Mouse (Mus musculus) forebrain, embryonic 15.5 days (tissue): Measurements from ENCODE around the gene Atf5. TPM values are rescaled to one million over a fixed set of nuclear protein-coding genes. Genes with fewer than 3 reads are reported as not detected.

Experiments used
- ATAC-seq: fragments of 200-750 bp; cut with Nextera tagmentation; replicated peaks from 2 replicates; pipeline ENCODE4 v1.8.0; 2017; ENCODE audit warnings: mild to moderate bottlenecking, moderate TSS enrichment, moderate library complexity
- H3K27ac ChIP-seq: fragments of 300-500 bp; sonication (generic); replicated peaks from 2 replicates; pipeline ENCODE4 v1.5.1; 2015; ENCODE audit warnings: mild to moderate bottlenecking, inconsistent platforms
- H3K27me3 ChIP-seq: fragments of 300-500 bp; sonication (generic); 2 replicates; pipeline ENCODE4 v1.6.1; 2015; ENCODE audit warnings: inconsistent platforms
- H3K36me3 ChIP-seq: fragments of 300-500 bp; sonication (generic); 2 replicates; pipeline ENCODE4 v1.6.1; 2015; ENCODE audit warnings: mild to moderate bottlenecking, inconsistent platforms
- H3K4me1 ChIP-seq: fragments of 300-500 bp; sonication (generic); 2 replicates; pipeline ENCODE4 v1.6.1; 2015; ENCODE audit warnings: inconsistent platforms
- H3K4me2 ChIP-seq: fragments of 300-500 bp; sonication (generic); replicated peaks from 2 replicates; pipeline ENCODE4 v1.6.1; 2015; ENCODE audit warnings: mild to moderate bottlenecking, inconsistent platforms
- H3K4me3 ChIP-seq: fragments of 300-500 bp; sonication (generic); 2 replicates; pipeline ENCODE4 v1.5.1; 2015; ENCODE audit warnings: mild to moderate bottlenecking, inconsistent platforms
- H3K9ac ChIP-seq: fragments of 300-500 bp; sonication (generic); replicated peaks from 2 replicates; pipeline ENCODE4 v1.6.1; 2015; ENCODE audit warnings: mild to moderate bottlenecking, inconsistent platforms
- H3K9me3 ChIP-seq: fragments of 300-500 bp; sonication (generic); 2 replicates; pipeline ENCODE4 v1.6.1; 2016; ENCODE audit warnings: inconsistent platforms
- WGBS: fragments of 180-500 bp; shearing (Covaris S2); methylation state at CpG from one replicate; pipeline ENCODE4 v1.1.7; 2015; ENCODE audit warnings: mixed read lengths; 5-methylcytosine and 5-hydroxymethylcytosine counted together
- microRNA counts: library from miRNA; unstranded; fragments of <30 nt; microRNA quantifications from one replicate; lab custom pipeline; 2016
- microRNA-seq: library from miRNA; unstranded; fragments of <30 nt; microRNA quantifications from one replicate; pipeline ENCODE4, GENCODE M21; 2016
- polyA plus RNA-seq: library from polyadenylated mRNA; unstranded; fragments of >200 nt; fragmentation: Nextera tagmentation; extraction: Ambion mirVana; gene quantifications from 2 replicates; pipeline ENCODE4 v1.2.1, GENCODE M21; 2015

Atf5 gene
- polyA plus RNA-seq, 1 experiment from 2014 or later: 4.6 TPM

DNA sequence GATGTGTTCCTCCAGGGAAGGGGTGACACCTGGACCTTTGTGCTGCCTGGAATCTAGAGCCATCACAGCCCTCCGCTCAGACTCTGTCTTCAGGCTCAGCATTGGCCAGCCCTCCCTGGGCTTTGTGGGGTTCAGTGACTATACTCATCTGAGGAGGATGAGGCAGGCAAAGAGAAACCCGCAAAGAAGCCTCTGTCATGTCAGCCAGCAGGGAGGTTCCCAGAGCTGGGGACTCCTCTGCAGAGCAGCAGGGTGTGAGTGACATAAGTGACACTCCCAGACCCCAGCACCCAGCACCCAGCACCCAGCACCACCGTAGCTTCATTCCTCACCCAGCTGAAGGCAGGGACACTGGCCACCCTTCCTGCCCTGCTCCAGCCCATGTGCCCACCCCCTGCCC lies 26.9 kb downstream of the Atf5 start:
- Histone ChIP-seq H3K36me3 (no peaks in the 10 kb centered on the region), H3K9me3 (no peaks in the 10 kb centered on the region), H3K4me2 (no peak overlapping the region), H3K27ac (no peak overlapping the region), H3K9ac (no peak overlapping the region), H3K27me3 (no peaks in the 10 kb centered on the region), H3K4me1 (no peaks in the 10 kb centered on the region), H3K4me3 (no peak overlapping the region)
- no peak for ATAC-seq
- WGBS: 72% methylated on average over 3 of the region's 3 CpGs

DNA sequence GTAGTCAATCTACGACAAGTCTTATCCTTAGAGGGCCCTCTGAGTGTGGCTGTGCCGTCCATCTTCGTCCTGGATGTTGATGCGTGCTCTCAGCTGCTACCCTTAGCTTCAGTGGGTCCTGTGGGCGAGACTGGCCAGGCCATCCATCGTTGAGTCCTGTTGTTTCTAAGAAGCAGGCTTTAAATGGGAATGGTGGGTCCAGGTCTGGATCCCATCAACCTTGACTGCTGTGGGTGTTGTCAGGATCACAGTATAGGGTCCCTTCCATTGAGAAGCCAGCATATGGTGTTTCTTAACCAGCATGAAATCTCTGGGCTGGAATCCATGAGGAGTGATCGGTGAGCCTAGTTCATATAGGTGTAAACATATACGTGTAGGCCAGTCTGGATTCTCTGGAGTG lies 36.4 kb downstream of the Atf5 start:
- no peak overlapping the region for H3K27ac ChIP-seq
- H3K4me2 ChIP-seq: no peak overlapping the region
- ATAC-seq: no peak
- no peak overlapping the region for H3K4me3 ChIP-seq
- no peak overlapping the region for H3K9ac ChIP-seq
- no peaks in the 10 kb centered on the region for H3K27me3 ChIP-seq
- no peaks in the 10 kb centered on the region for H3K9me3 ChIP-seq
- WGBS: 91% methylated on average over 8 of the region's 8 CpGs
- H3K4me1 ChIP-seq: no peaks in the 10 kb centered on the region
- peaks cover 12% of the 10 kb centered on the region; the same call in 1 of the 2 replicates for H3K36me3 ChIP-seq

- no peaks in the 10 kb centered on the region for H3K9me3 ChIP-seq
- no peaks in the 10 kb centered on the region for H3K4me1 ChIP-seq
- H3K36me3 ChIP-seq: peaks cover 12% of the 10 kb centered on the region; the same call in 1 of the 2 replicates
- no peaks in the 10 kb centered on the region for H3K27me3 ChIP-seq
- H3K27ac ChIP-seq: no peak overlapping the region
- 91% methylated on average over 9 of the region's 9 CpGs for WGBS
- H3K9ac ChIP-seq: no peak overlapping the region
- no peak overlapping the region for H3K4me2 ChIP-seq
- no peak overlapping the region for H3K4me3 ChIP-seq
- no peak for ATAC-seq
Measured at GRCm38 (mm10) chr7:44776849-44777498, 39.5 kb downstream of the Atf5 start.

GRCm38 (mm10) chr7:44772591-44773204 lies 43.8 kb downstream of the Atf5 start:
- Histone ChIP-seq H3K4me3 (no peak overlapping the region), H3K27ac (no peak overlapping the region), H3K27me3 (no peaks in the 10 kb centered on the region), H3K4me2 (no peak overlapping the region), H3K9me3 (no peaks in the 10 kb centered on the region), H3K4me1 (no peaks in the 10 kb centered on the region), H3K9ac (no peak overlapping the region), H3K36me3 (peaks cover 27% of the 10 kb centered on the region)
- WGBS: 94% methylated on average over 8 of the region's 8 CpGs
- ATAC-seq: no peak

GRCm38 (mm10) chr7:44770046-44770578 lies 46.3 kb downstream of the Atf5 start:
- Histone ChIP-seq H3K9ac (no peak overlapping the region), H3K27ac (no peak overlapping the region), H3K27me3 (no peaks in the 10 kb centered on the region), H3K4me2 (no peak overlapping the region), H3K9me3 (no peaks in the 10 kb centered on the region), H3K36me3 (peaks cover 33% of the 10 kb centered on the region), H3K4me3 (no peak overlapping the region), H3K4me1 (no peaks in the 10 kb centered on the region)
- WGBS: 19% methylated on average over 6 of the region's 6 CpGs
- ATAC-seq: no peak

DNA sequence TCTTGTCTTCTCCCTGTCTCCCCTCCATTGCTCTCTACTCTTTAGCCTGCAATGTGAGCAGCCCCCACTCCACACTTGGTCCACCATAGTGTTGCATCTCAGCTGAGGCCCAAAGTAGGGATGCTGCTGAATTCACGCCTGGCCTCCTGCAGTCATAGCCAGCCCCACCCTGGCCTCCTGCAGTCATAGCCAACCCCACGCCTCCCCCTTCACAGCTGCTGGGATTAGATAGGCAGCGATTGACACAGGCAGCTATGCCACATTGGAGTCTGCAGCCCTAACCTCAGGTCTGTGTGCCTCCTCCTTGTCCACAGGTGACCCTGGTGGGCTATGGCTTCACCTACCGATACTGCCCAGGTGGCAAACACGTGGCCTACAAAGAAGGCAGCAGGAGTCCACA lies 48.3 kb downstream of the Atf5 start:
- Histone ChIP-seq H3K4me2 (no peak overlapping the region), H3K9me3 (no peaks in the 10 kb centered on the region), H3K4me1 (no peaks in the 10 kb centered on the region), H3K4me3 (no peak overlapping the region), H3K9ac (no peak overlapping the region), H3K36me3 (peaks cover 33% of the 10 kb centered on the region), H3K27me3 (no peaks in the 10 kb centered on the region), H3K27ac (no peak overlapping the region)
- ATAC-seq: no peak
- WGBS: 88% methylated on average over 5 of the region's 5 CpGs

MicroRNAs encoded within 50 kb of the gene (microRNA counts, 519-probe panel; counts per million panel counts)
- microRNA mmu-miR-707 (lab: Ali Mortazavi, UCI): not detected

Small RNA genes within 50 kb of the gene (microRNA-seq; reads per million reads assigned to microRNA genes)
- gene Mir707: not detected

Other genes with a start within 250 kb of the Atf5 start
- 1.0 and 1.6 TPM in 2 replicates for gene Napsa, start 244.3 kb downstream of the Atf5 start, polyA plus RNA-seq
- 2.6 and 3.3 TPM in 2 replicates for gene Kcnc3, start 226.0 kb downstream of the Atf5 start, polyA plus RNA-seq
- 1.3 and 1.5 TPM in 2 replicates for gene Myh14, start 145.8 kb downstream of the Atf5 start, polyA plus RNA-seq
- not detected in 2 replicates for gene Izumo2, start 107.9 kb downstream of the Atf5 start, polyA plus RNA-seq
- 36.2 and 37.2 TPM in 2 replicates for gene Vrk3, start 68.2 kb downstream of the Atf5 start, polyA plus RNA-seq
- gene Zfp473, start 65.6 kb downstream of the Atf5 start, polyA plus RNA-seq: 1.1 and 1.2 TPM in 2 replicates
- gene Nup62, start 570 bp downstream of the Atf5 start, polyA plus RNA-seq: 52.3 and 56.0 TPM in 2 replicates
- 1.8 and 2.3 TPM in 2 replicates for gene Il4i1, start 271 bp downstream of the Atf5 start, polyA plus RNA-seq
- gene Akt1s1, start 32.3 kb upstream of the Atf5 start, polyA plus RNA-seq: 118 and 120 TPM in 2 replicates
- gene Tbc1d17, start 32.4 kb upstream of the Atf5 start, polyA plus RNA-seq: 119 and 120 TPM in 2 replicates
- 32.1 and 35.3 TPM in 2 replicates for gene Pnkp, start 40.5 kb upstream of the Atf5 start, polyA plus RNA-seq
- 583 and 618 TPM in 2 replicates for gene Ptov1, start 53.1 kb upstream of the Atf5 start, polyA plus RNA-seq
- gene Med25, start 76.1 kb upstream of the Atf5 start, polyA plus RNA-seq: 164 and 166 TPM in 2 replicates
- gene Fuz, start 79.4 kb upstream of the Atf5 start, polyA plus RNA-seq: 20.6 and 22.1 TPM in 2 replicates
- gene Ap2a1, start 112.8 kb upstream of the Atf5 start, polyA plus RNA-seq: 105 and 107 TPM in 2 replicates
- gene Tsks, start 126.5 kb upstream of the Atf5 start, polyA plus RNA-seq: not detected in 2 replicates
- gene Cpt1c, start 158.2 kb upstream of the Atf5 start, polyA plus RNA-seq: 48.2 and 51.6 TPM in 2 replicates
- gene Prmt1, start 169.9 kb upstream of the Atf5 start, polyA plus RNA-seq: 703 and 728 TPM in 2 replicates
- gene Irf3, start 181.0 kb upstream of the Atf5 start, polyA plus RNA-seq: 62.6 and 66.6 TPM in 2 replicates
- gene Bcl2l12, start 182.1 kb upstream of the Atf5 start, polyA plus RNA-seq: 19.2 and 21.8 TPM in 2 replicates
- gene Scaf1, start 199.7 kb upstream of the Atf5 start, polyA plus RNA-seq: 42.8 and 47.1 TPM in 2 replicates
- 10.4 and 11.5 TPM in 2 replicates for gene Rras, start 201.3 kb upstream of the Atf5 start, polyA plus RNA-seq
- 16.0 and 16.1 TPM in 2 replicates for gene Prr12, start 236.2 kb upstream of the Atf5 start, polyA plus RNA-seq
- 62.4 and 63.9 TPM in 2 replicates for gene Nosip, start 245.8 kb upstream of the Atf5 start, polyA plus RNA-seq
- 12.6 and 15.3 TPM in 2 replicates for gene Prrg2, start 246.0 kb upstream of the Atf5 start, polyA plus RNA-seq